Mouse (Mus musculus) embryonic stem cell, embryonic (primary cell): ENCODE measurements around the gene Acoxl.

Experiments
- CTCF ChIA-PET, 4 experiments: fragments of 300-600 bp in 2 of 4; fragments of 350-600 bp in 2 of 4; sonication (Branson Sonifier 250); formaldehyde crosslinking; loops; one replicate each; lab custom pipeline; 2022; ENCODE audit warnings: inconsistent platforms in 2 of 4; lab: Charles Lee
- POLR2A ChIA-PET, 4 experiments: fragments of 300-600 bp in 2 of 4; fragments of 350-600 bp in 2 of 4; sonication (Branson Sonifier 250); formaldehyde crosslinking; loops; one replicate each; lab custom pipeline; 2022; ENCODE audit warnings: antibody characterized with exemption in 4 of 4, inconsistent platforms in 1 of 4; lab: Charles Lee

The Acoxl gene

DNA sequence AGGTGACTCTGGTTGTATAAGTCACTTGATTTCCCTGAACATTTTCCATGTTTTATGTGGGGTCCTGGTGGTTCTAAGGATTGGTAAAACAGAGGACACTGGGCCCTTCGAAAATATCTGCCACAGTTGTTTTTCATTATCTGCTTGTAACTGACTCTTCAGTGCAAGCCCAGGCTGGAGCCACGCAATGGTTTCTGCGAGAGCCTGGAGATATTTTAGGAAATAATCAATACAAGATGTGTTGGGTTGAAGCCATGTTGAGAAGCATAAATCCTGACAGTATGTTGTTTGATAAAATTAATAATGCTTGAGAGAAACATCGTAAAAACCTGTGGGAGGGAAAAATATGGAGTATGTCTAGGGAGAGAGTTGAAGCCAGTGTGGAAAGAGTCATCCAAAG, 25.7 kb downstream of the Acoxl start:
- ChIA-PET CTCF (no interaction called here), POLR2A (no interaction called here)

DNA sequence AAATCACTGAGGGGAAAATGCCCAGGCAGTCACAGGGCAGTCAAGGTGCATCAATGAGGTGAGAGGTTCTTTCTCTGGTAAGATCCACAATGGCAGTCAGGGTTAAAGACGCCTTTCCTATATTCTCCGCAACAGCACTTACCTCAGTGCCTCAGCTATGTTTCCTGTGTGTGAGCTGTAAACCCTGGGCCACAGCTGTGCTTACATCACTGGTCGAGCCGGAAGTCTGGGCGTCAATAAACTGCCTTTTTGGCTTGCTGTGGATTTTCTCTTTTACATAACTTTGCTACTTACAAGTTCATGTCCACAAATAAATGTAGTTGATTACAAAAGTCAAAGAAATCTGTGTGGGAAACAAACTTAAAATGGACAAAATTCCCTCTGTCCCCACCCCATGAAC, 42.4 kb downstream of the Acoxl start:
- POLR2A ChIA-PET = no interaction called here
- CTCF ChIA-PET = no interaction called here

- POLR2A ChIA-PET = interaction anchor here in 2 of 4 experiments (0.5 to 2.0 kb wide), 3 partner anchors 13 to 503 kb away, joined by 3 to 4 read pairs (median 4); no protein-coding TSS in a partner anchor
- CTCF ChIA-PET = interaction anchor here in 3 of 4 experiments (0.6 to 3.8 kb wide), 17 partner anchors 12 to 716 kb away, joined by 3 to 14 read pairs (median 4); no protein-coding TSS in a partner anchor
Observed at GRCm38 (mm10) chr2:127889432-127889831, 50.8 kb downstream of the Acoxl start.

- POLR2A ChIA-PET = interaction anchor here in 1 of 4 experiments (1.0 to 2.0 kb wide), 2 partner anchors 14 to 503 kb away, joined by 3 to 4 read pairs; no protein-coding TSS in a partner anchor
- CTCF ChIA-PET = interaction anchor here in 3 of 4 experiments (1.1 to 3.8 kb wide), 7 partner anchors 505 to 715 kb away, joined by 3 to 14 read pairs (median 4); no protein-coding TSS in a partner anchor
Observed at GRCm38 (mm10) chr2:127889979-127890378, 51.3 kb downstream of the Acoxl start.

DNA sequence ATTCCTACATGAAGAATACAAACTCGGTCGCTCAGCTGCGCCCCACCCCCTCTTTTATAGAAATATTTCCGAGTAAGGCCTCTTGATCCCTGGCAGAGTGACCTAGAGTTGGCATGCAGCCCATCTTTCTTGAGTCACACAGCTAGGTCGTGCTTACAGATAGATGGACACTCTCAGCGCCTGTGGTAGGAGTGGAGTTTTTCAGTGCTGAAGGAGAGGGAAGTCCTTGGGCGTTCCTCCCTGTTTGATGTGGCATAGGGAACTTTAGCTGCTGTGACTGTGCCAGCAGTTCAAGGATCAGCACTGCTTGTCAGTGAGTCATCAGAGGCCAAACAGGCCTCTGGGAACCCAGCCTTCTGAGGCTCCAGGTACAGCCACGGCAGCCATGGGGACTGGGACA, 51.9 kb downstream of the Acoxl start:
- ChIA-PET CTCF (interaction anchor here in 1 of 4 experiments (1.5 to 3.8 kb wide), 2 partner anchors 506 to 521 kb away, joined by 4 to 14 read pairs; no protein-coding TSS in a partner anchor), POLR2A (no interaction called here)

GRCm38 (mm10) chr2:127891056-127891455, 52.4 kb downstream of the Acoxl start:
- ChIA-PET CTCF (interaction anchor here in 1 of 4 experiments (3.8 kb wide), 1 partner anchor 520 kb away, joined by 14 read pairs; no protein-coding TSS in a partner anchor), POLR2A (no interaction called here)

GRCm38 (mm10) chr2:127894890-127895289, 56.2 kb downstream of the Acoxl start:
- ChIA-PET POLR2A (no interaction called here), CTCF (no interaction called here)

- CTCF ChIA-PET = interaction anchor here in 2 of 4 experiments (0.6 to 0.7 kb wide), 2 partner anchors 9 to 573 kb away, joined by 6 to 9 read pairs; no protein-coding TSS in a partner anchor
- POLR2A ChIA-PET = no interaction called here
Observed at GRCm38 (mm10) chr2:127897718-127898117, 59.0 kb downstream of the Acoxl start.

DNA sequence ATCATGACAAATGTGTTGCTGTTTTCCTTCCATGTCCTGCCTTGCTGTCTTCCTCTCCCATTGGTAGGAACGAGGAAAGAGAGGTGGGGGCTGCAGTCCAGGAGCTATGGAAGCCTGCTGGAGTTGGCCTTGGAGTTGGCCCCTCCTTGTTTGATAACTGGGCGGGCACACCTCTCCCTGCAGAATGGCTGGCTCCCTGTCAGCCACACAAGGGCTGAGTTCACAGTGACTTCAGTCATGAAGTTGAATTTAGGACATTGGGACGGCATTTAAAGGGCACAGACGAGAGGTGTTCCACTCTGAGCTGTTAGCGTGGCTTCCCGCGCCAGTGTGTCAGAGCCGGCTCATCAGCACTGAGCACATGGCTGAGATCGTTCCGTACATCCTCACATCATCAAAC, 66.2 kb downstream of the Acoxl start:
- ChIA-PET CTCF (interaction anchor here in 1 of 4 experiments (0.9 kb wide), 1 partner anchor 12 kb away, joined by 3 read pairs; no protein-coding TSS in a partner anchor), POLR2A (interaction anchor here in 1 of 4 experiments (0.5 kb wide), 1 partner anchor 1128 kb away, joined by 3 read pairs; no protein-coding TSS in a partner anchor)

GRCm38 (mm10) chr2:127906973-127907678, 68.5 kb downstream of the Acoxl start:
- POLR2A ChIA-PET = no interaction called here
- CTCF ChIA-PET = no interaction called here

DNA sequence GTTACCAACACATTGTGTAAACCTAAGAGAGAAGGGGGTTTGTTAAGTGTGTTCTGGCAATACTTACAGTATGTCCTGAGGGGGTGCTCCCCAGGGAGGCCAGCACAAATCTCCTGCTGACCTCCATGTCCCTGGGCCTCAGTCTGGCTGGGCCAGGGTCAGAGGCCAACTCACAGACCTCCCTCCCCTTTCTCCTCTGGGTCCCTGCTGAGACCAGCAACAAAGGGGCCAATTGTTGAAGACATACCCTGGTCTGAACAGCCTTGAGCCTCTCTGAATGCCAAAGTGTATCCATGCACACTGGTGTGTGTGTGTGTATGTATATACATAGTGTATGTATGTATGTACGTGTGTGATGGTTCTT, 69.0 kb downstream of the Acoxl start:
- CTCF ChIA-PET = interaction anchor here in 1 of 4 experiments (1.0 kb wide), 1 partner anchor 505 kb away, joined by 3 read pairs; no protein-coding TSS in a partner anchor

DNA sequence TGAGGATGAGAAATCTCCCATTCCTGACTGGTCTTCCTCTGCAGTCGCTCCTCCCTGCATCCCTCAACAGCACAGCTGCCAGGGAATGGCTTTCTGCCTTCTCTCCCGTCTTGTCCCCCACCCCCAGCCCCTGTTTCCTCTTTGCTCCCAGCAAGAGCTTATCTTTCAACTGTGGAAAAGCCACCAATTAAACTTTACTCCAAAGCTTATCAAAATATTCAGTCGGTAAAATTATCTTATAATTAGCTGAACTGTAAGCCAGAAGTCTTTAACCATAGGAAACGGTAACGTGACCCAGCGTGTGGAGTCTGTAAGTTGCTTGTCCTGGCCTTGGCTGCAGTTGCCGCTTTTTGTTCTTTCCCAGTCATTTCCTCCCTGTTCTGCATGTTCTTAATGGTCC, 70.2 kb downstream of the Acoxl start:
- ChIA-PET CTCF (no interaction called here), POLR2A (interaction anchor here in 1 of 4 experiments (0.6 kb wide), 2 partner anchors 202 to 498 kb away, joined by 3 to 5 read pairs; no protein-coding TSS in a partner anchor)

More for the DNA sequence above, 69.0 kb downstream of the Acoxl start:
- POLR2A ChIA-PET = no interaction called here

DNA sequence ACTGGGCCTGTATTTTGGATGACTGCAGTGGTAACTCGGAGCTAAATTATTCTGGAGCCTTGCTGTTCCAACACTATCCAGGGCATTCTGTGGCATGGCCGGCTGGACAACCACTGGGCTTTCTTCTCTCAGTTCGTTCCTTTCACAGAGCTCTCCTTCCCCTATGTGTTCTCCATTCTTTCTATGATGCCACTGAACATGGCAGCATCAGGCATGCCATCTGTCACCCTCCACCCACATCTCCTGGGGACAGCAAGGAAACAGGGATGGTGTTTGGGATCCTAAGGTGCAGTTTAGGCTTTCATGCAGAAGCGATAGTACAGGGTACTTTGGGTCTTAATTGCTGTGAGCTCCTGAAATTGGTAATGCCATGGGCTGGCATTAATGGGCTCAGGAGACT, 71.1 kb downstream of the Acoxl start:
- POLR2A ChIA-PET = no interaction called here
- CTCF ChIA-PET = no interaction called here

DNA sequence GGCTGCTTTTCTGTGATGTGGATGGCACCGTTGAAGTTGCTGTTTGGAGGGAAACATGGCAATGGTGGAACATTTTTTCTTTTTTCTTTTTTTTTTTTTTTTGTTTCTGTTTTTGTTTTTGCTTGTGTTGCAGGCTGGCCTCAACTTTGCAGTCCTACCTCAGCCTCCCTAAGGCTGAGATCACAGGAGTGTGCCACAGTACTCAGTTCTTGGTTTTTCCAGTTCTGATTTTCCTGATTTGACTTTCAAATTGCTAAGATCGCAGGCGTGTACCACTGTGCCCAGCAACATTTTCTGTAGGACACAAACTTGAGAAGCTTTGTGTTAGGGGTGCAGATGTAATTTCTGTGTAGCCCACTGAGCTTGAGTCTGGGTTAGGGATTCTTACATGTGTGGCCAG, 72.9 kb downstream of the Acoxl start:
- ChIA-PET CTCF (no interaction called here), POLR2A (interaction anchor here in 1 of 4 experiments (0.7 kb wide), 1 partner anchor 52 kb away, joined by 3 read pairs; no protein-coding TSS in a partner anchor)

DNA sequence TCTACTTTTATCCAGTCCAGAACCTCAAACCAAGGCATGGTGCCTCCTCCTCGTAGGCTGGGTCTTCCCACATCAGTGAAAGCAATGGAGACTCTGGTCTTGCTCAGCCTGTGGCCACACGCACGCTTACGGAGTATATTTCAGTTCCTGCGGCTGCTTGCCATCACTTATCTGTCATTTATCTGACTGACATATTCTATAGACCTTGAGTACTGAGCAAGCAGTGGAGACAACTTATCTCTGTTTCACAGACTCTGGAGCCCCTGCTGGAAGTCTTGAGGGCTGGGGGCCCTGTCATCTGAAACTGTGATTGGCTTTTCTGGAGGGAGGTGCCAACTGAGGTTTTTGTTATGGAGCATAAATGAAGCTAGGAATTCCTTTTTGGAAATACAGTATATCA, 75.4 kb downstream of the Acoxl start:
- CTCF ChIA-PET = no interaction called here
- POLR2A ChIA-PET = interaction anchor here in 2 of 4 experiments (0.6 to 1.1 kb wide), 2 partner anchors 214 to 457 kb away, joined by 3 read pairs; no protein-coding TSS in a partner anchor

- ChIA-PET CTCF (no interaction called here), POLR2A (interaction anchor here in 1 of 4 experiments (0.5 kb wide), 1 partner anchor 51 kb away, joined by 4 read pairs; no protein-coding TSS in a partner anchor)
Observed at GRCm38 (mm10) chr2:127916804-127917410, 78.2 kb downstream of the Acoxl start.

DNA sequence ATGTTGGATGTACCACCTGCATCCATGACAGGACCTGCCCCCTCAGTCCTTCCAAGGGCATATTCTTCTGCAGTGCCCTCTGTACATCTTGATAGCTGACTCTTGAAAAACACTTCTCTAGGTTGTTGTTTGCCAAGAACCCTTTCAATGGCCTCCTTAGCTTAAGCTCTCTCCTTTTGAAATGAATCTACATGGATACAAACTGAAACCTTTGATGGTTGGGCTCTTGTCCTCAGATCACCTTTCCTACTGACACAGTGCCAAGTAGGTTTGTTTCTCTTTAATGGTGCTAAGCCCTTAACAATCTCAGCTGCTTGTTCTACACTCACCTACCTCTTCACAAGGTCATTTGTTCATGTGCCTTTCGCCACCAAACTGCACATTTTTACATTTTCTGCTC, 81.1 kb downstream of the Acoxl start:
- CTCF ChIA-PET = interaction anchor here in 1 of 4 experiments (0.6 kb wide), 1 partner anchor 551 kb away, joined by 8 read pairs; no protein-coding TSS in a partner anchor
- POLR2A ChIA-PET = no interaction called here

GRCm38 (mm10) chr2:127922036-127922901, 83.6 kb downstream of the Acoxl start:
- ChIA-PET CTCF (interaction anchor here in 2 of 4 experiments (0.6 to 0.8 kb wide), 2 partner anchors 201 to 600 kb away, joined by 3 to 5 read pairs; no protein-coding TSS in a partner anchor), POLR2A (interaction anchor here in 1 of 4 experiments (0.5 to 1.7 kb wide), 2 partner anchors 17 to 476 kb away, joined by 4 to 6 read pairs; no protein-coding TSS in a partner anchor)
